Mouse (Mus musculus) embryo, embryonic 11.5 days (tissue): Measurements from ENCODE around the gene E2f6.

Source experiments
- DNase-seq: peaks from one replicate; pipeline ENCODE4 v3.0.0-alpha.2; 2012; ENCODE audit warnings: low read depth, low spot score

Gene E2f6

DNA sequence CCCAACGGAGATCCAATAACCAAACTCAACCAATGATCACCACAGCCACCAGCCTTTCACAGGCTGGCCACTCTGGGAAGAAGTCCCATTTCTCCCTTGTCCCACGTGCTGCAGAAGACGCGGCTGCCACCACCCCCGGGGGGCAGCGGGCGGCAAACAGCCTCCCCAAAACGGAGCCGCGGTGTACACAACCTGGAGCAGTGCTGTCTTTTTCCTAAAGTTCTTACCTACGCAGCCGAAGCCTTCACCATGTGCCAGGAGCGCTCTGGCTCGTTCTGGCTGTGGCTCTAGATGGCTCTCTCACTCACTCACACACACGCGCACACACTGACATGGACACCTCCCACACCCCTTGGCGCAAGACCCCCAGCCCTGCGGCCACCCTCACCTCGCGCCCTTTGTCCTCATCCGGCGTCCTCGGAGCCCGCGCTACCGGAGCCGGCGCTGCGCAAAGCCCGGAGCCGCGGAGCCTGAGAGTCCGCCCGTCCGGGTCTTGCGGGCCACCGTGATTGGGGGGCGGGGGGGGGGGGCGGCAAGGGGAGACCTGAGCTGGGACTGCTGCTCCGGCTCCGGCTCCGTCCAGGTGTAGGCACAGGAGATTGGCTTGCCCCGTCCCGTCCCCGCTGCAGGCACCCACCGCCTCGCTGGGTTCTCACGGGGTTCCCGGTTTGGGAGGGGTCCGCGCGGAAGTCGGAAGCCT lies 10.4 kb upstream of the E2f6 start, which contains the start of gene Greb1:
Greb1 (minus strand) TSS at position 628 of the 700 bp plus-strand sequence.
- DNase-seq = no peak

DNA sequence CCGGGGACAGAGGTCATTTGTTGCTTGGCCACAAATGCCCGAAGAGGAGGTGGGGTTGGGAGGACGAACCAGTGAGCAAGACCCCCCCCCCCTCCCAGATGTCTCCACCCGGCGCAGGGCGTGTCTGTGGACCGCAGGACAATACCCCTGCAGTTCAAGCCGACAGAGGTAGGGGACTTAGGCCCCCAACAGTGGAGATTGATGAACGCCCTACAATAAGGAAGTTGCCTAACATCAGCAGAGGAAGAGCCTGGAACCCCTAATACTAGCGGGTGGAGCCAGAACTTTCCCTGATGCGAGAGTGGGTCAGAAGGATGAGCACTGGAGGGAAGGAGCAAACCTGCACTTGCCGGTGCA lies 9.8 kb upstream of the E2f6 start:
- no peak for DNase-seq

DNA sequence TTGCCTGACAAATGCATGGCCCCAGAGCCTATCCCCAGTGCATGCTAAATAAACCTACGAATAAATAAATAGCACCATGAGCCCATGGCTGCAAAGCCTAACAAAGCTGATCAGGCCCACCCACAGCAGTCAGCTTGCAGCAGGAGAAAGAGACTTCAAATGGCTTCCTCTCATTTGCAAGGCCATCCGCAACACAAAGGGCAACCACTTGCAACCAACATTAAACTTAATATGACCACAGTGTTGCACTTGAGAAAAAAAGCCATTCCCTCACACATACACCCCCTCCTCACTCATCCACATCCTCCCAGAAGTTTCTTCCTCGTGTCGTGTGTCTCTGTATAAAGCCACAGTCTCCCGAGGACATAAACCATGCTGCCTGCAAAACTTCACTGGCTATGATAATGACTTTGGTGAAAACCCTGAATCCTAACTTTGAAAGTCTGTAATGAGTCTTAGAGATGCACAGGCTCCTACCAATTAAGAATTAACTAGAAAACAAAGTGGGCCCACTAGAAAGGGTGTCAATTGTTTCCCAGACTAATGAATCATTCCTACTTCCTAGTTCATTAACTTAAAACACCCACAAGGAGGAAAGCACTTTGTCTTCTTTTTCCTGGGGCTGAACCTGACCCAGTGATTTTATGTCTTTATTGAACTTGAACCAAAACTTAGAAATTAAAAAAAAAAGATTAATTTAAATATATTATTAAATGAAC lies 7.4 kb upstream of the E2f6 start:
- no peak for DNase-seq

DNA sequence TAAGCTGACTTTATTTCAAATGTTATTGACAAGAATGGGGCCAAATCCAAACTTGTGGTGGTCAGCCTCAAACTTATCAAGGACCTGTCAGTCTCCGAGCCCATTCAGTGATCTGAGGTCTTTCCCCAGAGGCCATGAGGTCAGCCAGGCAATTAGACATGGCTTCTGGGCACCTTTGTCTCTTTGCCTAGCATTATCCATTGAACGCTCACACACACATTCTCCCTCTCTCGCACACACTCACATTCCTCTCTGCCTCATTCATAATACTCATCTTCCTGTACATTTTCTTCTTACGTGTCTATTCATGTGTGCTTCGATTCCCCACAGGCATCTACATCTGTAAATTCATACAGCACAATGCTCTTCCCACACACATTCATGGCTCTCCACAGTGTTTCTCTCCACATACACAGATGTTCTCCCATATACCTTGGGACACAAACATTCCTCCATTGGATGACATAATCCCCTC lies 6.8 kb upstream of the E2f6 start:
- no peak for DNase-seq

DNA sequence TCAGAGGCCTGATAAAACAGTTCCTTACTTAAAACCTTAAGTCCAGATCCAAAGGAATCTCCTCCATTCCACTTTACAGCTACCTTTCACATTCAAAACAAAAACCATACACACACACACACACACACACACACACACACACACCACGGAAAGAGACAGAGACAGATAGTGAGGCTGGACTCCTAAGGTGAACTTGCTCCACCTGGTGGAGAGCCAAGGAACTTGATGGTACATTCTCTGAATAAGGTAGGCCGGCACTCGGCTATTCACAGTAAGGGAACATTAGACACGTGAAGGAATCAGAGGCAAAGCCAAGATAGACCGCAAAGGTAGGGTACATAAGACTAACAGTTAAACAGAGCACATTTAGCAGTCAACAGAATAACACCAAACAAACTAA lies 5.3 kb upstream of the E2f6 start:
- DNase-seq = peak; percentile 69

DNA sequence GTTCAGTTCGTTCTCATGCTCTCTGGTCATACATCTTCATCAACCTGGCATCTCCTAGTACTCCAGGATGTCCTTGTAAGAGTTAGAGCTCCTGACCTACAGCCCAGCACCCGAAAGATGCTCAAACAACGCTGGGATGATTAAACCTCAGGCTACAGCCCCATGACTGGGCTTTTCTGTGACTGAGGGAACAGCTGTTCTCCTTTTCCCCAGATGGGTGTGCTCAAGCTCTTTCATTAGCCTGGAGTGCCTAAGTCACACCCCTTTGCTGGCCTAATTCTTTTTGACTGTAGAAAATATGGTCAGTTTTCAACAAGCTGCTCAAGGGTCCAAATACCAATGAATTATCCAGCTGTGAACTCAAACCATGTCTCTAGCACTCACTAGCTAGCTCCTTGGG lies 2.7 kb upstream of the E2f6 start:
- DNase-seq = no peak

DNA sequence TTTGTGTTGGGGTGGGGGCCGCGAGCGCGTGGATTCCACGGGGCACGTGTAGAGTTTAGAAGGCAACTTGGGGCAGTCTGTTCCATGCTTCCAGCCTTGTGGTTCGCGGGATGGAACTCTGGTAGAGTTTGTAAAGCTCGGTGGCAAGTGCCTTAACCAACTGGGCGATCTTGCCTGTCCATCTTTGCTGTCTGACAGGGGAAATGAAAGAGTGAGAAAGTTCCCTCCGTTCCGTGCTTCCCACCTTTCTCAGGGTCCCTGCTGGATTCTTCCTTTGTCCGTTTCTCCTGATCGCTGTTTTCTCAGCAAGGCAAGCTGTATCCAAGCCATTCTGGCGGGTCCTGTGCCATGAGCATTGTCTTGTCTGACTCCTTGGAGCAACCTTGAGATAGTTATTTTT lies 714 bp downstream of the E2f6 start:
- no peak for DNase-seq

DNA sequence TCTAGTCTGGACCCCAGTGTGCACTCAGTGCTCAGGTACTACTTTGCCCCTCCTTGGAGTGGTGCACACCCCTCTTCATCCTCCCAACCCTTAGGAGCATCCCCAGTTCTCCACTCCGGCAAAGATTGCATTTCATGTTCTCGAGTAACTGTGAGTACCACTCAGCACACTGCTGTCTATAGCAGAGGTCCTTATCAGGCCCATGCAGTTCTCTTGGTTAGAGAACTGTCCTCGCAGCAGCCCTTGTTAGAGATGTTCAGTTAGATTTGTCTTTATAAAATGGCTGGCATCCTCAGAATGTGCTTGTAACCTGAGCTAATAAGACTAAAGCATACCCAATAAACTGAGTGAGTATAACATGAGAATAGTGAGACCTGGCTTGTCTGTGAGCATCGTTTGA lies 6.4 kb downstream of the E2f6 start:
- no peak for DNase-seq

DNA sequence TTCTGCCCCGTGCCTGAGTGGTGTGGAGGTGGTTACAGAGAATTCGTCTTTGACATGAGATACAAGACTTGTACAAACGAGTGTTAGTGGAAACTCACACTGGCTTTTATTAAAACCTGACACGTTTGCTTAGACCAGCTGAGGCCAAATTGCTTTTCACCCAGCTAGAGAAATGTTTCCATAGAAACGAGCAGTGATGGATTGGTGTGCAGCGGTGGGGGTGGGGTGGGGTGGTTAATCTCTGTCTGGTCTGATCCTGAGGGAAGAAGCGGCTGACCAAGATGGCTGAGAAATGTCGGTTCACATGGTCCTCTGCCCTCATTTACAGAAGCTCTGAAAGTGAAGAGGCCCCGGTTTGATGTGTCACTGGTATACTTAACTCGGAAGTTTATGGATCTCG lies 7.8 kb downstream of the E2f6 start:
- no peak for DNase-seq

DNA sequence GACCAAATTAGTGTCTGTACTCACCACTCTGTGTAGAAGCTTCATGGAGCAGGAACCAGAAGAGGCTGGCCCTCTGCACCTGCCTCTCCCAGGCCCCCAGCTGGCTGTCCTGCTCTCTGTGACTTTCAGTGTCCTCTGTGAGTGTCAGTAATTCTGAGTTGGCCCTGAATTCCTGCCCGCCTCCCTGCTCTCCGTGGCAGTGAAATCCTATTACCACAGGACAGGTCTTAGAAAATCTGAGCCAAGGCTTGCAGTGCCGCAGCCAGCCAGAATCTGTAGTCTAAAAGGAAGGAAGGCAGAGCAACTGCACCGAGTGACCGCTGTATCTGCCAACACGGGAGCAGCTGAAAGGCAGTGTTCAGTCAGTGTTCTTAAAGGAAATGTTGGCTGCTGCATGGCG lies 10.0 kb downstream of the E2f6 start:
- no peak for DNase-seq

DNA sequence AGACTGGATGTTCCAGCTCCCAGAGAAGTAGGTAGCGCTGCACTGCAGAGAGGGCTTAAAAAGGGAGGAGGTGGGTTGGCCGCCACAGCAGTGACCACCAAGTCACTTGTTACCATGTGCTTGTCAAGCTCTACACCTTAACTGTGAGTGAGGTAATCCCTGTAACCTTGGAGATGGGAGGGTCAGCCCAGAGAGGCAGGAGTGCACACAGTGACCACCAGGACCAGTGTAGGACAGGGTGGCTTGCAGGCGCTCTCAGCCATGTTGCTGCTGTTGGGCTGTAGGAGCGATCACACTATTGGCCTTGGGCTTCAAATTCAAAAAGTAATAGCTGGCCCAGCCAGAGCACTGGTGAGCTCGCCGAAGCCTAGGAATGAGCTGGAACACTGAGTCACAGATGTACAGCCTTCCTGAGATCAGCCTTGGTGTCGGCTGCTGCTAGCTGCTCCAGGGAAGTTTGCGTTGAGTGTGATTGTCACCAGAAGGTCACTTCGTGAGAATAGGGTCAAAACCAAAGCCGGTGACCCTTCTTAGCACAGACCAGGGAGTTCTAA lies 11.5 kb downstream of the E2f6 start:
- DNase-seq = no peak

DNA sequence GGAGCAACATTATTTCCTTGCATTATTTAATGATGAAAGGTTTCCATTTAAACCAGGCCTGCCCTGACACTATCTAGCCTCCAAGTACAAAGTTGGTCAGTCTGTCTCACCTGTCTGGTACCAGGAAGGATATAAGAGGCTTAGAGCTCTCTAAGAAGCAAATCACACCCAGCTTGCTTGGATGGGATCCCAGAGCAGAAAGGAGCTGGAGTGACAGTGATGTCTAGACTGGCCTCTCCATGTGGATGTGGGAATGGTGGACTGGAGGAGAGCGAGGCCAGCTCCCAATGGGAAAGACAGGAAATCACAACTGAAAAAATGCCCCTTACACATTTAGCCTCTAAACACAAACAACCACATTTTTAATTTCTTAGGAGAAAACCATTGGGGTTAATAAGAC lies 12.9 kb downstream of the E2f6 start:
- DNase-seq = no peak

DNA sequence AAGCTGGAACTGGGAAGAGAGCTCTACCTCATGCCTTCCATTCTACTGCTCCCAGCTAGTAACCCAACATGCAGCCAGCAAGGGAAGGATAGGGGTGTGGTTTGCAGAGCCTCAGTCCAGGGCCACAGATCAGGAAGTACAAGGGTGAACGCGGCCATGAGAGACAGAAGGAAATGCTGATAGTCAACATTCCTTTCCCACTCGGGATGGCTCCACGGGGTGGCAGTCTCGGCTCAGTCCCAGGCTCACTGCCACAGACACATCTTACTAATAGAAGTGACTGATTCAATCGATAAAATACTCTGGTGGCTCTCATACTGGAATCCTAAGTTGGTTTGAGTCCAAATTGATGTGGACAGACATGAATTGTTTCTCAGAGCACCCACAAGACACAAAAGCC lies 17.7 kb downstream of the E2f6 start:
- DNase-seq = no peak

DNA sequence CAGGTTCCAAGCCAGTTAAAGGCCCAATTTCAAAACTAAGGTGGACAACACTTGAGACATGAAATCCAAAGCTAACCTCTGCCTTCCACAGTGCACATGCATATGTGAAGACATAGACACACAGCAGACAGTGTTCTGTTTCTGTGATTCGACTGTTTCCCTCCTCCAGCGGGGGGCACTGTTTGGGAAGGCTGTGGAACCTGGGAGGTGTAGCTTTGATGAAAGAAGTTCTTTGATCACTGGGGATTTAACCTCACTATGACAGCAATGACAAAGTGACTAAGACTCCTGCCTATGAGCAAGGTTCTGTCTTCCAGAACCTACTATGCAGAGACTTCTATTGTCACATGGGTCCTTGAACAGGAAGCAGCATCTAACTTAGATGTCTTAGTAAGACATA lies 19.0 kb downstream of the E2f6 start:
- DNase-seq = no peak

DNA sequence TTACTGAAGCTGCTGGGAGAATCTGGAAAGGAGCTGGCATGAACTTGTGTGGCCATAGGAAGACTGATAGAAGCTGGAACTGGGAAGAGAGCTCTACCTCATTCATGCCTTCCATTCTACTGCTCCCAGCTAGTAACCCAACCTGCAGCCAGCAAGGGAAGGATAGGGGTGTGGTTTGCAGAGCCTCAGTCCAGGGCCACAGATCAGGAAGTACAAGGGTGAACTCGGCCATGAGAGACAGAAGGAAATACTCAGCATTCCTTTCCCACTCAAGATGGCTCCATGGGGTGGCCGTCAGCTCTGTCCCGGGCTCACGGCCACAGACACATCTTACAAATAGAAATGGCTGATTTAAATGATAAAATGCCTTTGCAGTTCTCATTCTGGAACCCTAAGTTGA lies 20.3 kb downstream of the E2f6 start:
- DNase-seq = no peak

DNA sequence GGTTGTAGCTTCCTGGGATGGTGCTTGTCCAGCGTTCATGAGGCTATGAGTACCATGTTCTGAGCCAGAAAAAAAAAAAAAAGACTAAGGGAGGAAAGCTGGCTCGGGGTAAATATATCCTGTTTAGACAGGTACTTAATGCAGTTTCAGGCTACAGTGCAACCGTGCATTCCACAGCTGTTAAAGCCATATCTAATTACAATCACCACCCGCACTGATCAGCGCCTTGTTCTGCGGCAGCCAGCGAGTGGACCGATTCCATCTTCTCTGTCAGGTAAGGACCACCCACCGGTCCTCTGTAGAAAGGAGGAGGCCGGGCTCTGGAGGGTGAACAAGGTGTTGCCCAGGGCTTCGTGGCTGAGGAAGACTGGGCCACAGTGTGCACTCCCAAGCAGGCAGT lies 23.9 kb downstream of the E2f6 start:
- DNase-seq = no peak

DNA sequence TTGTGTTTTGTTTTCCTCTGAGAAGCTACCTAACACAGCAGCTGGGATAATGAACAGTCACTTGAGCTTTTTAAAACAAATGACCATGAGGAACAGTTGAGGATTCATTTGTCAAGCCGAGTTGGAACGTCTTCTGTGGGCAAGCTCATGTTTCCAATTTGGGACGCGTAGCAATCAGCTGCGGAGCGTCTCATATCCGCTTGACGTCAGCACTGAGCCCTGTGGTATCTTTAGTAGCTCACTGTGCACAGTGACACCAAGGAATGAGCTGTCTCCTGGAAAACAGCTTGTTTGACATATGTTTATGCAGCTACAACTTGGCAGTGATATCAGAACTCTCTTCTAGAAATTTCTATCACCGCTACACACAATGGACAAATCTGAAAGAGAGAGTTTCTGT lies 25.4 kb downstream of the E2f6 start:
- no peak for DNase-seq

DNA sequence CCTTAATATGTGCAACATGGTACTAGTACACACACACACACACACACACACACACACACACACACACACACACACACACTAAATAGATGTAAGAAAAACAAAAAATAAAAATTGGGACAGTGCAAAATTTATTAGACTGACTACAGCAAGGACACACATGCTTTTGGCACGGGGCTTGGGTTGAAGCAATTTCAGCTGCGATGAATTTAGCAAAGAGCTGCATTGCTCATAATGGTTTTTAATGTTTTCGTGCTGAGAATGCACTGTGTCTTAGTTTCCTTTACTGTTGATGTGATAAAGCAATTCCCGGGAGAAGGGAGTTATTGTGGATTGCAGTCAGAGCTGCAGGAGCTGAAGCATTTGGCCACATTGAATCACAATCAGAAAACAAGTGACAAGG lies 27.0 kb downstream of the E2f6 start:
- DNase-seq = no peak

DNA sequence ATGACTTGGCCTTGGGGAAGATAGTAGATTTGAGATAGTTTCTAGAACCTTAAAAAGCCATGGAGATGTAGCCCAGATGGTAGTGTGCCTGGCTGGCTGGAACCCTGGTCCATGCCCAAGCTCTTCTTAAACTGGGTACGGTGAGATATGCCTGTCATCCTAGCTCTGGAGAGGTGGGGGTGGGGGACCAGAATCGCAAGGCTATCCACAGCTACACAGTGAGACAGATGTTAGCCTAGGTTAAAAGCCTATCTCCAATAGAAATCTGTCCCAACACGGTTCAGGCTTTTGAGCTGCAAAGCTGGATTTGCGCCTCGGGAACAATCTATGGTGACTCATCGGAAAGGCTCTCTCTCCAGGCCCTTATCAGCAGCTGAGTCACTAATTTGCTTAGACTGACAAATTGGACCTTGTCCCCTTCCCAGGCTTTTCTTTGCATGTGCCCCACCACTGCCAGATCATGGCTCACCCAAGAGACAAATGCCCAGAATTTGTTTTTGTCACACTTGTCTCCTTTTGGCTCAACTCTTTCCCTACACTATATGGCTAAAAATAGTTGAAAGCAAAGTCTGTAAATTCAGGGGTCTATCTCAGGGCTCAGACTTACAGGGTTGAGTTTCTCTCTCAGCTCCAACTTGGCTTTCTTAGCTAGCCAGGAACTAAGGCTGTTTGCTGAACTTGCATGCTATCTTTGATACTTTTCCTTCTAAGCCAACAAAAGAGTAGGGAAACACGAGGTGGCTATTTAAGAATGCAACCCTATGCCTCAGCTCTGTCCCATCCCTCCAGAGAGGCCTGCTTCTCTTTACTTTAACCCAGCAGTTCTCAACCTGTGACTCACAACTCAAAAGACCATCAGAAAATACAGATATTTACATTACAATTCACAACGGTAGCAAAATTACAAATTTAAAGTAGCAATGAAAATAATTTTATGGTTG lies 30.3 kb downstream of the E2f6 start:
- no peak for DNase-seq

DNA sequence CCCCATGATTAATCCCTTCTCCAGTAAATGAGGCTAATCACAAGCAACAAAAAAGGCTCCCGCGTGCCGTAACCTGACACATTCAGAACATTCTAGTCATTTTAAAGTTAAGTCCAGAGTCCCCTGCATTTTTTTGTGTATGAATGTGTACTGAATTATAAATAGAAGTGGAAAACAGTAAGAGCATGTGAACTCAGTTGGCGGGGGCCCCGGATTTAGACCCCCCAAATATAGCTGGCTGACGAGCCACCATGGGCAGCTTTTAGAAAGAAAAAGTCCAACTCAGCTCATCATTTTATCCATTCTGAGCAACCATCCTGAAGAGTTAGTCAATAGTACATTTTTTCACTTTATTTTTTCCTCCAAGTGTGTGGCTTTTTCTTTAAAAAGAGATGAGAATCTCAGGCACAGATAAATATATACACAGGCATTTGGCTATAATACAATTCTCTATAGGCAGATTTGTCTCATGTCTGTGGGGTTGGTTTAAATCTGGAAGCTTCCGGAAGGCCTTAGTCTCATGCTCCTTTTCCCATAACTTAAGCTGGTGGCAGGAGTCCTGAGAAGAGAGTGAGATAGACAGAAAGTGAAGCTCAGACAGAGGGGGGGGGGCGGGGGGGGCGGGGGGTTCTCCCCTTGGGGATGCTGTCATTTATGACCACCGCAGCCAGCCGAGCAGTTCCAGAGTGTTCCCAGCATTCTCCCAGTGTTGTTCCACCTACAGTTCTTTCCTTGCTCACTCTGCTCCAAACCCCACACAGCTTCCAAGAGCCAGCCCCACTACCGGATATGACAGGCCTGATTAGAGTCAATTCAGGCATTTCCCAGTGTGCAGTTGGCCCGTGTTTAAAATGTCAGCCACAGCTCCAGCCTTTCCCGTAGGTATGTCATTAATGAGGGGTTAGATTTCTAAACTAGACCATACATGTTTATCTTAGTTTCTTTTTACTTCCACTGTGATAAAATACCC lies 34.1 kb downstream of the E2f6 start:
- DNase-seq = no peak
